Mouse (Mus musculus): ENCODE data around the gene Atmin.

- TF ChIP-seq CTCF (IDR thresholded peaks at IDR 0.05; ENCODE audit: low read depth) (no peak), EP300 (IDR thresholded peaks at IDR 0.05; ENCODE audit: low read depth) (no peak)
These were observed 32.4 kb downstream of the Atmin start for GRCm38 (mm10) chr8:116975606-116976005.

Measured in liver, embryonic 14.5 days (tissue).